Mouse (Mus musculus) embryonic facial prominence, embryonic 13.5 days (tissue): ENCODE measurements around the gene Ehbp1. TPM values are rescaled to one million over a fixed set of nuclear protein-coding genes. Genes with fewer than 3 reads are reported as not detected.
A peak's percentile ranks its signal among the peaks of the same experiment; 100 is the strongest.

Experiments used
- ATAC-seq: fragments of 200-750 bp; cut with Nextera tagmentation; 2 replicates; pipeline ENCODE4 v1.8.0; 2017; ENCODE audit warnings: low read depth; ENCODE audit not compliant: insufficient number of reproducible peaks, insufficient read depth, low FRiP score, low TSS enrichment
- H3K27ac ChIP-seq: fragments of 300-500 bp; sonication (generic); 2 replicates; pipeline ENCODE4 v1.5.1; 2015; ENCODE audit warnings: moderate library complexity, mild to moderate bottlenecking, inconsistent platforms
- H3K27me3 ChIP-seq: fragments of 300-500 bp; sonication (generic); 2 replicates; pipeline ENCODE4 v1.6.1; 2015; ENCODE audit warnings: mild to moderate bottlenecking, inconsistent platforms
- H3K36me3 ChIP-seq: fragments of 300-500 bp; sonication (generic); 2 replicates; pipeline ENCODE4 v1.6.1; 2015; ENCODE audit warnings: mild to moderate bottlenecking, inconsistent platforms
- H3K4me1 ChIP-seq: fragments of 300-500 bp; sonication (generic); 2 replicates; pipeline ENCODE4 v1.6.1; 2015; ENCODE audit warnings: inconsistent platforms
- H3K4me2 ChIP-seq: fragments of 300-500 bp; sonication (generic); 2 replicates; pipeline ENCODE4 v1.6.1; 2015; ENCODE audit warnings: moderate library complexity, mild to moderate bottlenecking, inconsistent platforms
- H3K4me3 ChIP-seq: fragments of 300-500 bp; sonication (generic); 2 replicates; pipeline ENCODE4 v1.5.1; 2015; ENCODE audit warnings: mild to moderate bottlenecking, inconsistent platforms
- H3K9ac ChIP-seq: fragments of 300-500 bp; sonication (generic); 2 replicates; pipeline ENCODE4 v1.6.1; 2015; ENCODE audit warnings: mild to moderate bottlenecking, inconsistent platforms
- H3K9me3 ChIP-seq: fragments of 300-500 bp; sonication (generic); 2 replicates; pipeline ENCODE4 v1.6.1; 2016; ENCODE audit warnings: inconsistent platforms
- WGBS: fragments of 180-500 bp; shearing (Covaris S2); methylation state at CpG from one replicate; pipeline ENCODE4 v1.1.7; 2015; ENCODE audit warnings: mixed read lengths; 5-methylcytosine and 5-hydroxymethylcytosine counted together
- polyA plus RNA-seq: library from polyadenylated mRNA; unstranded; fragments of >200 nt; fragmentation: Nextera tagmentation; extraction: Ambion mirVana; gene quantifications from 2 replicates; pipeline ENCODE4 v1.2.1, GENCODE M21; 2015

Ehbp1 gene
- polyA plus RNA-seq, 1 experiment from 2014 or later = 17.6 TPM

DNA sequence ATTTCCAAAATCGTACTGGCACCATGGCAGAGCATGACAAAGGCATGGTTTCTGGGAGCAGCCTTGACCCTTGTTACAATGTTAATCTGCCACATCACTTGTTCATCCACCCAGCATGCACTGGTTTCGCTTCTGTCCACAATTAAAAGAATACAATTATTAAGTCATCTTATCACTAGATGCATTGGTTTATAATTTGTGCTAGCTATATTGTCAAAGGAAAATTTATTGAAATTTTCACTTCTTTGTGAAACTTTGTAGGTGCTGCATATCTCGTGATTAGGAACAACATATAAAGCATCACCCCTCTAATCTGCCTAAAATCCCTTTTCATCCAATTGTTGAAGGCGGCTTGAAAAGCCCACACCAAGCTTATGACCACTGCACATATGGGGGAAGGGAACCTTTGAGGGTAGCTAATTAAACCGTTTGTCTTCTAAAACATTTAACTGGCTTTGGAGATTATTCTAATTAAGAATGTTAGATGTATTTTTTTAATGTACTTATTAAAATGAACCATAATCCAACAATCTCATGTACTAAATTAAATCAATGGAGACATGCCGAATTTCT lies 302.2 kb downstream of the Ehbp1 start:
- WGBS = 76% methylated on average over 6 of the region's 6 CpGs

GRCm38 (mm10) chr11:22034564-22035105 lies 307.5 kb downstream of the Ehbp1 start:
- H3K9ac ChIP-seq = no peak overlapping the region
- no peak overlapping the region for H3K4me2 ChIP-seq
- H3K27me3 ChIP-seq = no peaks in the 10 kb centered on the region
- WGBS = 41% methylated on average over 7 of the region's 7 CpGs
- H3K4me3 ChIP-seq = no peak overlapping the region
- ATAC-seq = no peak
- peaks cover 7% of the 10 kb centered on the region; the same call in 1 of the 2 replicates for H3K4me1 ChIP-seq
- no peaks in the 10 kb centered on the region for H3K36me3 ChIP-seq
- H3K27ac ChIP-seq = no peak overlapping the region
- no peaks in the 10 kb centered on the region for H3K9me3 ChIP-seq

More for the DNA sequence above, 302.2 kb downstream of the Ehbp1 start:
- no peaks in the 10 kb centered on the region for H3K9me3 ChIP-seq
- no peak overlapping the region for H3K27ac ChIP-seq
- no peak overlapping the region for H3K4me2 ChIP-seq
- no peaks in the 10 kb centered on the region for H3K27me3 ChIP-seq
- H3K9ac ChIP-seq = no peak overlapping the region
- no peak for ATAC-seq
- no peak overlapping the region for H3K4me3 ChIP-seq
- H3K4me1 ChIP-seq = no peaks in the 10 kb centered on the region
- H3K36me3 ChIP-seq = no peaks in the 10 kb centered on the region

DNA sequence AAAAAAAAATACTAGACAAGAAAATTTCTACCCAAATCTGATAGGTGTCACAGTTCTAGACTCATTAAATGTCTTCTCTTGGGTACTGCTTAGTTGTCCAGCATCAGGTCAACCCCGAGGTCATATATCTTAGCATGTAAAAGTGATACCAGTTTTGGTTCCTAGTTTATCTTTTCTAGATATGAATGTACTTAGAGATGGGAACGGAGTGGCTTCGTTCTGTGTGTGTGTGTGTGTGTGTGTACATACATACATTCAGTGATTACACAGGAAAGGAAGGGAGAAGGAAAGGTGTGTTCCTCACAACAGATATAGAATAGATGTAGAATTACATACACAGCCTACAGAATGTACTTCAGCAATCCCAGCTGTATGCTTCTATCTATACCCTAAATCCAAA lies 308.5 kb downstream of the Ehbp1 start:
- Histone ChIP-seq H3K36me3 (no peaks in the 10 kb centered on the region), H3K9ac (no peak overlapping the region), H3K27ac (no peak overlapping the region), H3K9me3 (no peaks in the 10 kb centered on the region), H3K4me3 (no peak overlapping the region), H3K4me1 (peaks cover 7% of the 10 kb centered on the region; the same call in 1 of the 2 replicates), H3K27me3 (no peaks in the 10 kb centered on the region), H3K4me2 (no peak overlapping the region)
- WGBS = 92% methylated on average over 3 of the region's 3 CpGs
- no peak for ATAC-seq

DNA sequence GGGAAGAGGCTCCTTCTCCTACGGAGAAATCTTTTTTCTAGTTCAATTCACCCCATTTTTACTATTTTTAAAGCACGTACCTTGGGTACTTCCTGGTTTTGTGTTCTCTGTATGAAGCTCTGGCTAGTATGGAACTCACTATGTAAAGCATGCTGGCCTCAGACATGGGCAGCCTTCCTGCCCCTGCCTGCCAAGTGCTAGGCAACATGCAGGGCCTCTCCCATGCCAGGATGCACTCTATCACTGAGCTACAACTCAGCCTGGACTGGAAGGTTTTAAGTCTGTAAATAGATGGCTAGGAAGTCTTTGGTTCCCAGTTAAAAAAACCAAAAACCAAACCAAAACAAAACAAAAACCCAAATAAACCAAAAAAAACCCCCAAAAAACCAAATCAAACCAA lies 321.5 kb downstream of the Ehbp1 start:
- peaks cover 8% of the 10 kb centered on the region for H3K36me3 ChIP-seq
- no peak overlapping the region for H3K27ac ChIP-seq
- H3K27me3 ChIP-seq = no peaks in the 10 kb centered on the region
- H3K9ac ChIP-seq = no peak overlapping the region
- H3K4me3 ChIP-seq = no peak overlapping the region
- H3K9me3 ChIP-seq = no peaks in the 10 kb centered on the region
- H3K4me1 ChIP-seq = no peaks in the 10 kb centered on the region
- ATAC-seq = no peak
- 88% methylated on average over 2 of the region's 2 CpGs for WGBS
- no peak overlapping the region for H3K4me2 ChIP-seq

GRCm38 (mm10) chr11:22017444-22017843 lies 324.6 kb downstream of the Ehbp1 start:
- 41% methylated on average over 8 of the region's 8 CpGs for WGBS
- Histone ChIP-seq H3K9me3 (no peaks in the 10 kb centered on the region), H3K36me3 (peaks cover 8% of the 10 kb centered on the region; the same call in 1 of the 2 replicates), H3K27ac (no peak overlapping the region), H3K9ac (no peak overlapping the region), H3K4me3 (no peak overlapping the region), H3K27me3 (no peaks in the 10 kb centered on the region), H3K4me2 (no peak overlapping the region), H3K4me1 (no peaks in the 10 kb centered on the region; the same call in 1 of the 2 replicates)
- ATAC-seq = no peak

DNA sequence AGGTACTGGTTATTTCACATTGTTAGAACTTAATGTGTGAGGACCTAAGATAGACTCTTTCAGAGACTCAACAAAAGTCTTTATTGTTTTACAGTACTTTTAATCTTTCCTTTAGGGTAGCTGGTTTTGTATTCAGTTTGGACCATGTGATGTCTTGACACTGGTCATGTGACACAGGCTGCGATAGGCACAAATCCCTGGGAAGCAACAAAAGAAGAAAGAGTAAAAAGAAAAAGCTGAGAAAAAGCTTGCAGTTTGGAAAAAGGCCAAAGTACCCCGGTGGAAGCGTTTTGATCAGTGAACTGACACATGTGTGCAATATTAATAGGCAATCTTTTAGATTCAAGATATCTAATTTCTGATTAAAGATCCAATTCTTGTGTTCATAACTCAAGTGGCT lies 325.8 kb downstream of the Ehbp1 start:
- H3K27me3 ChIP-seq = no peaks in the 10 kb centered on the region
- no peak overlapping the region for H3K4me3 ChIP-seq
- no peak overlapping the region for H3K4me2 ChIP-seq
- no peak overlapping the region for H3K9ac ChIP-seq
- H3K4me1 ChIP-seq = no peaks in the 10 kb centered on the region; the same call in 1 of the 2 replicates
- ATAC-seq = no peak
- WGBS = 72% methylated on average over 3 of the region's 3 CpGs
- H3K36me3 ChIP-seq = 0 out of 2 replicates have a peak, but pooled peaks cover 5% of the 10 kb centered on the region
- H3K9me3 ChIP-seq = no peaks in the 10 kb centered on the region
- H3K27ac ChIP-seq = no peak overlapping the region

DNA sequence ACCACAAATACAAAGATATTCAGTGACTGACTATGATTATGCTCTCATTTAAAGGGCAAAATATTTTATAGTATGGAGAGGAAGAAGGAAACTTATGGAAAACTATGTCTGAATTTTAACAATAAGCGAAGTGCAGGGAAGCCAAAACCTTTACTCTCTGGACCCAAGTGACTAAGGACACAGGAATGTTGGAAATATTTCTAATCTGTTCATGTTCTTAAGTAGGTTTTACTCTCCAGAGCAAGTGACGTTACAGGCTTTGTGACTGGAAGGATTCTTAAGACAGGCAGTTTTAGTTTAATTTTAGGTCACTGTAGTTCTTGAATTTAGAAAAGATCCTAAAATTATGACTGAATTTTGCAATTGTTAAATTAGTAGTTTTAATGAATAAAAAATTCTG lies 333.3 kb downstream of the Ehbp1 start:
- no peak for ATAC-seq
- WGBS = 12% methylated on average over 2 of the region's 2 CpGs

GRCm38 (mm10) chr11:22008129-22008596 lies 333.9 kb downstream of the Ehbp1 start:
- no peaks in the 10 kb centered on the region for H3K36me3 ChIP-seq
- ATAC-seq = no peak
- 3% methylated on average over 10 of the region's 10 CpGs for WGBS
- peaks cover 70% of the 10 kb centered on the region for H3K27me3 ChIP-seq
- peaks cover 26% of the 10 kb centered on the region for H3K4me1 ChIP-seq
- no peaks in the 10 kb centered on the region for H3K9me3 ChIP-seq
- H3K9ac ChIP-seq = no peak overlapping the region
- peak overlapping the region; percentile 45 for H3K4me2 ChIP-seq
- H3K4me3 ChIP-seq = peak overlapping the region; percentile 22; the same call in 1 of the 2 replicates
- H3K27ac ChIP-seq = peak overlapping the region; percentile 51; the same call in 1 of the 2 replicates

More for the DNA sequence above, 333.3 kb downstream of the Ehbp1 start:
- Histone ChIP-seq H3K36me3 (no peaks in the 10 kb centered on the region), H3K9ac (no peak overlapping the region), H3K4me3 (no peak overlapping the region), H3K9me3 (no peaks in the 10 kb centered on the region), H3K4me1 (peaks cover 20% of the 10 kb centered on the region; the same call in 1 of the 2 replicates), H3K27ac (no peak overlapping the region), H3K4me2 (peak overlapping the region; percentile 45), H3K27me3 (peaks cover 63% of the 10 kb centered on the region)

DNA sequence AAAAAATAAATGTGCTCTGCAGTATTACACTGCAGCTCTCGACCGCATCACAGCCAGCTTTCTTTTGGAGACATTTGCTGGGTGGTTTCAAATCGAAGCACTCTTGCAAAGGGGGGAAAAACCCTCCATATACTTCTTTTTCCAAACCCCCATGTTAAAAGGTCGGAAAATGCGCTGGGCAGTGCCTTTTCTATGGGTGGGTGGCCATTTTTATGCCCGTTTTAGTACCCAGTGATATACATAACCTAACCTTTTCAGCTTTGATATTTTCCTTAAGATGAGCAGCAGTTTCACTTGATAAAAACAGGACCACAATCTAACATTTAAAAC lies 334.3 kb downstream of the Ehbp1 start:
- Histone ChIP-seq H3K4me2 (peak overlapping the region; percentile 45), H3K36me3 (no peaks in the 10 kb centered on the region)
- no peak for ATAC-seq

GRCm38 (mm10) chr11:22007088-22007780 lies 334.9 kb downstream of the Ehbp1 start:
- Histone ChIP-seq H3K4me1 (peaks cover 36% of the 10 kb centered on the region), H3K36me3 (no peaks in the 10 kb centered on the region), H3K27ac (peak overlapping the region; percentile 39; the same call in 1 of the 2 replicates), H3K27me3 (peaks cover 76% of the 10 kb centered on the region), H3K4me2 (peak overlapping the region; percentile 45), H3K4me3 (peak overlapping the region; percentile 22), H3K9me3 (no peaks in the 10 kb centered on the region), H3K9ac (peak overlapping the region; percentile 46; the same call in 1 of the 2 replicates)
- no peak for ATAC-seq
- 6% methylated on average over 20 of the region's 20 CpGs for WGBS

More for the DNA sequence above, 334.3 kb downstream of the Ehbp1 start:
- Histone ChIP-seq H3K9ac (no peak overlapping the region), H3K27me3 (peaks cover 71% of the 10 kb centered on the region), H3K4me1 (peaks cover 30% of the 10 kb centered on the region), H3K4me3 (peak overlapping the region; percentile 22; the same call in 1 of the 2 replicates), H3K9me3 (no peaks in the 10 kb centered on the region), H3K27ac (peak overlapping the region; percentile 51; the same call in 1 of the 2 replicates)
- 6% methylated on average over 6 of the region's 6 CpGs for WGBS

DNA sequence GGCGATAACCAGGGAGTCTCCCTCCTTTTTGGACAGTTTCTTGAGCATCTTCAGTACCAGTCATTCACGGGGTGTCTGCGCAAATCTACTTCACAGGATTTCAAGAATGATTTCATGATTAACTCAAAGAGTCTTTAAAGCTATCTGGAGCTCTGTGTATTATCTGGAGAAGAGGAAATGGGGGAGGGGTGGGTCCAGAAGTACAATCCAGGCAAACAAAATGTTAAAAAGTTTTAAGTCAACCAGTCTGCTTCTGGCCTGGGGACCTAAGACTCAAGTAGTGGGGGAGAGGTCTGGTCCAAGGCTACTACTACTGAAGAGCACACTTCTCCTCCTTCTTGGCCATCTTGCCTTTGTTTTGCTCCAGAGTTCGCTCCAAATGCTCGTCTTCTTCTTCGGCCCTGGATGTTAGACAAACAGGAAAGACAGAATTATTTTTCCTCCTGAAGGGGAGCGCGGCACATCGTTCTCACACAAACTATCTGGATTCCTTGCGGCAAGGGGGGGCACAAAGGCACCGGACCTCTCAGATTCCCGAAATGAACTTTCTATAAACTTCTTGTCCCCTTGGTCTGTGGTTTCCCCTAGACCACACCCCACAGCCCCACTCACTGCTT lies 335.5 kb downstream of the Ehbp1 start:
- H3K4me2 ChIP-seq = peak overlapping the region; percentile 45
- peaks cover 42% of the 10 kb centered on the region for H3K4me1 ChIP-seq
- peaks cover 83% of the 10 kb centered on the region for H3K27me3 ChIP-seq
- H3K27ac ChIP-seq = peak overlapping the region; percentile 39; the same call in 1 of the 2 replicates
- no peaks in the 10 kb centered on the region for H3K9me3 ChIP-seq
- no peaks in the 10 kb centered on the region for H3K36me3 ChIP-seq
- peak overlapping the region; percentile 46; the same call in 1 of the 2 replicates for H3K9ac ChIP-seq
- H3K4me3 ChIP-seq = peak overlapping the region; percentile 22
- 20% methylated on average over 12 of the region's 12 CpGs for WGBS
- ATAC-seq = no peak
